Mouse (Mus musculus) adrenal gland, adult (tissue): ENCODE data around the gene Ecm2.

ENCODE experiments used
- DNase-seq, 2 experiments: peaks; one replicate each; pipeline ENCODE4 v3.0.0; 2022 to 2023; ENCODE audit warnings: low spot score in 1 of 2; ENCODE audit not compliant: inconsistent age in 2 of 2

Ecm2 gene

GRCm38 (mm10) chr13:49505776-49506175 lies 1.2 kb downstream of the Ecm2 start:
- no peak for DNase-seq

- DNase-seq: no peak
Observed at GRCm38 (mm10) chr13:49507176-49507575, 2.6 kb downstream of the Ecm2 start.

GRCm38 (mm10) chr13:49518761-49519160 lies 14.2 kb downstream of the Ecm2 start:
- no peak for DNase-seq

GRCm38 (mm10) chr13:49526235-49526634 lies 21.6 kb downstream of the Ecm2 start:
- no peak for DNase-seq

- DNase-seq: no peak
Observed at GRCm38 (mm10) chr13:49530636-49531035, 26.0 kb downstream of the Ecm2 start.

GRCm38 (mm10) chr13:49536946-49537345 lies 32.3 kb downstream of the Ecm2 start:
- DNase-seq: peak; percentile 46 to 76

DNA sequence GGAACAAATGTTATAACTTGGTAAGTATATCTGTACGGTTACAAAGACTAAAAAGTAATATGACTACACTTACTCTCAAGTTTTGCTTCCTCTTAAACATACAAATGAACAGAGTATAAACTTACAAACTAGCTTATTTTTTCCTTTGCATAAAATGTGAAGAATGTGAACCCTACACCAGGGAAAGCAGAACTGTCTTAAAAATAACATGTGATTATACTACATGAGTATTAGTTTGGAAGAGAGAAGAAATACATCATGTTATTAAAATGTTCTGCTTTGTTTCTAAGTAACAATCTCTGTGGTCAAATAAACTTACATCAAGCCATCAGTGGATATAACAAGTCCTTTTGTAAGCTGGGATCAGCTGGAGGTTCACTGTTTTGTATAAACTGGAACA lies 34.1 kb downstream of the Ecm2 start:
- DNase-seq: no peak

DNA sequence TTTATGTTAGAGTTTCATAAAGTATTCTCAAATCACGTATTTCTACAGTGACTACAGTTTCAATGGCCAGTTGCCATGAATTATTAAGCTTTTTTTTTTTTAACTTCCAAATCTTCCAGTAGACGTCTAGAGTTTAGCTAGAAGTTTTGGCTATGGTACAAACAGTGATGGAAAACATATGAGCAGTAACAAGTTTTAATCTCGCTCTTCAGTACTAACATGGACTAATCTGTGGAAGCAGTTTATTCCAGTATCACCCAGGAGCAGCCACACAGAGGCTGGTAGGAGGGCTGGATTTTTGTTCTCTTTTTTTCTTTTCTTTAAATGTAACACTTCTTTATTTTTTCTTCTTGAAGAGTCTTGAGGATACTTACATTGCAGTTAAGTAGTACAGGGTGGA lies 39.7 kb downstream of the Ecm2 start, which contains the start of gene Aspn:
Aspn (plus strand) TSS at position 165 of the 400 bp plus-strand sequence.
- DNase-seq: no peak

- no peak for DNase-seq
Observed at GRCm38 (mm10) chr13:49545646-49546045, 41.0 kb downstream of the Ecm2 start.

- no peak for DNase-seq
Observed at GRCm38 (mm10) chr13:49546517-49546916, 41.9 kb downstream of the Ecm2 start.

- no peak for DNase-seq
Observed at GRCm38 (mm10) chr13:49547563-49548150, 43.0 kb downstream of the Ecm2 start.

DNA sequence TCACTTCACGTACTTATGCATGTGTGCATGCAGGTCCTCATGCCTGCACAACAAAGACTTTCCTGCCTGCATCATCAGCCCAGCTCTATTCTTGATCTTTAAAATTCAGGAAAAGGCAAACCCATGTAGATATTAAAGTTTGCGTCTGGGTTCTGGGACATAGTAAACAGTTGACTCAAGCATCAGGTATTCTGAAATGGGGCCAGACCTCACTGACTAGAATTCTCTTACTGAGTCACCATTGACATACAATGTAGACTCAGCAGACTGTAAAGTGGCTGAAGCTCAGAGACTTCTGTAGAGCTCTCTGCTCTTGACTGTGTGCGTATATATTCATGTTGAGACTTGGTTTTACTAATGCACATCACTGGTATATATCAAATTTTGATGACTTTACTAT lies 45.0 kb downstream of the Ecm2 start:
- no peak for DNase-seq

DNA sequence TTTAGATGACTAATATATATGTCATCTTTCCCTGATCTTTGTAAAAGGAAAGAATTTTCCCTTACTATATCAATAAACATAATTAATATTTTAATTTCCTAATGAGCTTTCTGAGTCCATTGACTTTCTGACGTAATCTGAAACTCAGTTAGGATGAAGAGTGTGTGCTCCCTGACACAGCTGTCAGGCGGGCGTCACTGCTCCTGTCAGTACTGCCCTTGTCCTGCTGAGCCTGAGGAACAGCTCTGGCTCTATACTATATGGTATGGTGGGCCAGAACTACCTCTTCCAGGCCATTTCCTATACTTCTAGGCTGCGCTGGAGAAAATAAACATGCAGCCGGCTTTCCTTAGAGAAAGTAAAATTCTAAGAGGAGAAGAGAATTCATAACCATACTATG lies 49.9 kb downstream of the Ecm2 start:
- no peak for DNase-seq

GRCm38 (mm10) chr13:49556203-49556602 lies 51.6 kb downstream of the Ecm2 start:
- DNase-seq: peak in 1 of 2 experiments; percentile 41

- no peak for DNase-seq
Observed at GRCm38 (mm10) chr13:49556924-49557323, 52.3 kb downstream of the Ecm2 start.

DNA sequence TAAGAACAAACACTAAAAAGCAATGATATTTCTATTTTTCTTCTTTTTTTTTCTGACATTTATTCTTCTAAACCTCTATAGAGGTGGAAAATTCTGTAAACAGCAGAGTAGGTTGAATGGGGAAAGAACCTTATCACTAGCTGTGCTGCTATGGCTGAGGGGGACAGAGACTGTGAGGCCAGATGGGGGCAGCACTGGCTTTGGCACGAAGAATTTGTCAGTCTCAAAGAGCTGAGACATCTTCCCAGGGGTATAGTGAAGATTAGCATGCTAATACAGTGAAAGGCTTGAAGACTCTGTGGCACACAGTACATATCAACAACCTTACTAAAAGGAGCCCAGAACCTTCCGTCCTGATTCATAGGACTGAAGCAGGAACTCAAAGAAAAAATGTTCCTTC lies 54.6 kb downstream of the Ecm2 start:
- peak; percentile 15 to 70 for DNase-seq

- no peak for DNase-seq
Observed at GRCm38 (mm10) chr13:49560886-49561285, 56.3 kb downstream of the Ecm2 start.

DNA sequence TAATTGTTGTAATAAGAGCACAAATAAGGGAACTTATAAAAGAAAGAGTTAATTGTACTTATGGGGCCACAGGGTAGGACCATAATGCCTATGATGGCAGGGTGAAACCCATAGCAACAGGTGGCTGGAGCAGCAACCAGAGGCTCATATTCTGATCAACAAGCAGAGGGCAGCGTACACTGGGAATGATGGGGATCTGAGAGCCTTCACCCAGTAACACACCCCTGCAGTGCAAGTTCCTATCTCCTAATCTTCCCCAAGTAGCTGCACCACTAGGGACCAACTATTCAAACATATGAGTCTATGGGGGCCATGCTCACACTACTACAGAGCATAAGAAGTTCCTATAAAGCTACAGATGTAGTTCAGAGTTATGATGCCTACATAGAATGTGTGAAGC lies 59.7 kb downstream of the Ecm2 start:
- DNase-seq: no peak

- no peak for DNase-seq
Observed at GRCm38 (mm10) chr13:49570371-49570770, 65.8 kb downstream of the Ecm2 start.

- no peak for DNase-seq
Observed at GRCm38 (mm10) chr13:49571418-49571817, 66.8 kb downstream of the Ecm2 start.

GRCm38 (mm10) chr13:49581541-49582530 lies 77.2 kb downstream of the Ecm2 start, which contains the start of gene Omd:
Gene Omd, plus strand, starts transcription at chr13:49582462.
- DNase-seq: no peak
